Mouse (Mus musculus) adipocyte (in vitro differentiated cells): ENCODE results near the gene Eif4e2.

Experiments
- DNase-seq: peaks from one replicate; pipeline ENCODE4 v3.0.0-alpha.2; 2016; ENCODE audit warnings: low spot score

Gene Eif4e2

DNA sequence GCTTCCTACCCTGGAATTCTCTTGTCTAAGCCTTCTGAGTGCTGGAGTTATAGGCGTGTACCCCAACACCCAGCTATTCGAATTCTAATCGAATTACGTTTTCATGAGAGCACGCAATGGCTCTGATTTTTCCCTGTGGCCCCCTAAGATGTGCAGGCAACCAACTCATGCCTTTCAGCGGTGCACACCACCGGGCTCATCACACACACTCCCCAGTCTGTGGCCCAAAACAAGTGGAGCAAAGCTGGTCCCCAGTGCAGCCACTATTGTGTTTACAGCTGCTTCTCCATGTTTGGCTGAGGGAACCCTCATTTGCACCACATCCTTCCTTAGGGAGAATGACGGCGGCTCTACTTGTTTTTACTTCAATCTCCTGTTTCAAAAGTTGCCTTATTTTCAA lies 49.5 kb downstream of the Eif4e2 start:
- no peak for DNase-seq

DNA sequence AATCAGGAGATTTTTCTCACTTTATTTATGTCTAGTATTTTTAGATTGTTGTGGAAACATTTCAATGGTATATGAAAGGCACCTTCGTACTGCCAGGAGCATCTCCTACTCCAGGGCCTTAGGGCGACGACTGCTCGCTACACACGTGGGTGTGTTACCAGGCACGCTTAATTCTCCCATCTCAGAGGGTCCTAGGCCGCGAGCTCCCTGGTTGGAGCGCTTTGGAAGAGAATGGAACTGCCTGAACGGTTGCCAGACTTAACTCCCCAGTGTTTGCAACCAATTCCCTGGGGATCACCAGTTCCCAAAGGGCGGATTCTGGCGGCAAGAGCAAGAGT lies 50.1 kb downstream of the Eif4e2 start:
- no peak for DNase-seq

DNA sequence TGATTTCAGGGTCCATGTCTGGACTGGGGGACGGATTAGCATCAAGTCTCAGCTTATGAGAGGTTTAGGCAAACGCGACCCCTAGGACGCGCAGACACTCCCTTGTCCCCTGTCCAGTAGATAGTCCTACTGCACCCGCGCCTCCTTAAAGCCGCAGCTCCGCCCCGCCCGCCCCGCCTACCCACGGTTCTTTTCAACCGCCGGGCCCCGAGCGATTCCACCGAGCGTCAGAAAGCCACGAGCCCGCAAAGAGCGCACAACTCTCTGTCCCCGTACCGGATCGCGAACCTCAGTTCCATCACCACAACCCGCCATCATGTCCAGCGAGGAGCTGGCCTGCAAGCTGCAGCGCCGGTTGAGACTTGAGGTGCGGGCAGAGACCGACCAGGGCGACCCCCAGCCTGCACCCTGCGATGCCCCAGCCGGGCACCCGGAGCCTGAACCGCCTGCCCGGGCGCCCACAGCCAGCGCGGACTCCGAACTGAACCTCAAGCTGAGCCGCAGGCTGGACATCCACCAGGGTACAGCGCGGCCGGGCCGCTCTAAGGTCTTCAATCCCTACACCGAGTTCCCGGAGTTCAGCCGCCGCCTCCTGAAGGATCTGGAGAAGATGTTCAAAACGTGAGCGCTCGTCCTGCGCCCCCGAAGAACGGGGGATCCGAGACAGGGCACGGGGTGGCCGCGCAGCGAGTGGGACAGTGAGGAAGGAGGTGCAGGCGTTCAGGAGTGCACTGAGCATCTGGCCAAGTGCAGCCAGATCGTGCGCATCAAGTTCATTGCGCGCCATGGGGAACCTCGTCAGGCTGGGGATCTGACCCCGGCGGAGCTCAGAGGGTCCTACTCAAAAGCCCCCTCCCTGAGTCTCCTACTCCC lies 50.7 kb downstream of the Eif4e2 start, which contains the start of gene Efhd1:
Gene Efhd1 (plus strand): TSS at position 230 of the 873 bp plus-strand sequence.
- DNase-seq, result no peak

DNA sequence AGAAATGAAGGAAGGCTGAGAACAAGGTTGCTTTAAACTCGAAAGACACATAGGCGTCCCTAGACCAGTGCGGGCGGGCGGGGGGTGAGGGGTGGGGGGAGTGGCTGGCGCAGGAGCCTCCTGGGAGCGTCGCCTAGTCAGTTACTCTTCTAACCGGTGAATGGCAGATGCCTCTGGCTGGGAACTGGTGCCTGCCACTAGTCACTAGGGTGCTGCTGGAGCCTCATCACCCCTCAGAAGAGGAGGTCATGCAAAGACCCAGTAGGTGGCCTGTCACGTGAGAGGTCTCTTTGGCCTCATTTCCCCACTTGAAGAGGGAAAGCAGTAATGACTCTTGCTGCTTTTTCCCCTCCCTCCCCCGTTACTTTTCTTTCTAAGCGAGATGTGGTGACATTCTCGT lies 51.5 kb downstream of the Eif4e2 start:
- no peak for DNase-seq

DNA sequence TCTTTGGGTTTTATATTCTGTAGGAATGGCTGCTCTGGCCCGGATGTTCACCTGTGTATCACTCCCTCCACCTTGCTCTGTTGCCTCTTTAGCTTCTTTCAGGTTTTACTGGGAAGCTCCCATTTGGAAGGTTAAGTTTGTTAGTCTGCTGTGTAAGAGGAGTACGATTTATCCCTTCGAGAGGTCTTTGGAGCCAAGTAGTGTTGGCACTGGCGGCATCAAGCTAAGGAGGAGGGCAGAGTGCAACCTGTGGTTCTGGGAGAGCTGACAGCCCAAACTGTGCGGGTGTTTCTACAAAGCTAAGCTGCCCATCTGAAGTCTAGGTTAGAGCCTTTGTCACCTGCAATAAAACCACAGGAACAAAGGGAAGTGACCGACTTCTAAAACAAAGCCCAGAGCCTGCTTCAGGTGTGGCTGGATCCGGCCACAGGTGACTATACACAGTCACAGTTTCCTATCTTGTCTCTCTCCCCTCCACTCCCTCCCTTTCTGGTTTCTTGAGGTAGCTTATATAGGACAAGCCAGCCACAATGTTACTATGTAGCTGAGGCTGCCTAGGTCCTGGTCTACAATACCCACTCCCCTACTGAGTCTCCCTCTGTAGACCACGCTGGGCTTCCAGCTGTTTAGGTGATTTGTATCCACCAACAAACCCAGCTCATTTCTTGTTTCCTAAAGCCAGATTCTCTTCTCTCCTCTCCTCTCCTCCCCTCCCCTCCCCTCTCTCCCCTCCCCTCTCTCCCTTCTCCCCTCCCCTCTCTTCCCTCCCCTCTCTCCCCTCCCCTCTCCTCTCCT lies 52.8 kb downstream of the Eif4e2 start:
- no peak for DNase-seq

DNA sequence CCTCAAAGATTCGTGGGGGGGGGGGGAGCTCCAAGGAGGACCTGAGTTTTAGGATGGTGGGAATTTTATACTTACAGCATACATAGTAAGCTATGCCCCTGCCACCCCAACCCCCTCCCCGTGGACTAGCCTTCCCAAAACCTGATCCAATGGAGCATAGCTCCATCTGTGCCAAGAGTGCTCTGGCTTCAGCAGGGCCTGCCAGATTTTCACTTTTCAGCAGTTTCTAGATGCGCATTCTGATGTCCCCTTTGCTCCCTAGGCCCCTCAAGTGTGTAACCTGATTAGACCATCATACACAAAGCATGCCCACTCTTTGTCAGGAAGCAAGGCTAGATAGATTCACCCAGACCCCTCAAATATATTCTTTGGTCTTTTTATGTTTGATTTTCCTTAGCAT lies 56.5 kb downstream of the Eif4e2 start:
- no peak for DNase-seq

DNA sequence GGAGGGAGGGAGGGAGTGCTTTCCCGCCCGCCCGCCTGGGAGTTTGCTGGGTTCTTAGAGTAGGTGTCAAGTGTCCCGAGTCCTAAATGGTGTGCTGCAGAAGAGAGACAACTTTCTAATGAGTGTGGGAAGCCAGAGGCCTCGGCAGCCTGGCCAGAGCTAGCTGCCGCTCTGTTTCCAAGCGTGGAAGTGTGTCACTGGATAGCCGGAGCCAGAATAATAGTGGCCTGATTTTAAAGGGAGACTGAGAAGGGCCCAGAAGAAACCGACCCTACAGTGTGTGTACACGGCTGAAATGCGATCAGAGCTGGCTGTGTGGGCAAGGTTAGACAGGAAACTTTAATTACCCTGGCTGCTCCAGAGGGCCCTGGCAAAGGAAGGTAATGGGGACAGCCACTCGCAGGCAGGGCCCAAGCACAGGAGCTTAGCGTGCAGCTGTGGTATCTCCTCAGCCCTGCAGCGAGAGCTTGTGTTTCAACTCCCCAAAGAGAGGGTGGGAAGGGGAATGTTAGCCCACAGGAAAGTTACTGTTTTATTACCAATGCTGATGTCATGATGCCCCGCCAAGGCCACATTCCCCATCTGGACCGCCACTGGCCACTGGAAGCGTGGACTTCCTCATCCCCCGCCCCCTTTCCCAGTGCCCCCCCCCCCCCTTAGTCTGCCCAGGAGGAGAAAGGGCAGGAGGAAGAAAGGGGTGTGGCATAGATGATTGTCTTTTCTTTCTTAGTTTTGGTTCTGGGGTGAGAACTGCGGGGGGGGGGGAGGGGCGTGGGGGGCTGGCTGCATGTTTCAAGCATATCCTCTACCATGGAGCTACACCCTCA lies 57.1 kb downstream of the Eif4e2 start:
- no peak for DNase-seq

DNA sequence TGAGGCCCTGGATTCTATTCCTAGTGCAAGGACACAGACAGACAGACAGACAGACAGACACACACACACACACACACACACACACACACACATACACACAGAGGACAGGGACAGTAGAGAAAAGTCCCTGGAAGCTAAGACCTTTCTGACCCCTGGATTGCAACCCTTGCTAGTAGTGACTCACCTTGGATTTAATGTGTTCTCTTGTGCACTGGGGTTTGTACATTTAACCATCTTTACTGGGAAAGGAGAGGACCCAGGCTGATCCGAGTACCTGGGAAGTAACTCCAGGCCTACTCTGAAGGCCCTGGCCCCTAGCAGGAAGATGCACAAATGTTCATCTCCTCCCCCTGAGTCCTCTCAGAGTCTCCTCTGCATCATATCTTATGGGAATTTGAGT lies 57.9 kb downstream of the Eif4e2 start:
- no peak for DNase-seq

DNA sequence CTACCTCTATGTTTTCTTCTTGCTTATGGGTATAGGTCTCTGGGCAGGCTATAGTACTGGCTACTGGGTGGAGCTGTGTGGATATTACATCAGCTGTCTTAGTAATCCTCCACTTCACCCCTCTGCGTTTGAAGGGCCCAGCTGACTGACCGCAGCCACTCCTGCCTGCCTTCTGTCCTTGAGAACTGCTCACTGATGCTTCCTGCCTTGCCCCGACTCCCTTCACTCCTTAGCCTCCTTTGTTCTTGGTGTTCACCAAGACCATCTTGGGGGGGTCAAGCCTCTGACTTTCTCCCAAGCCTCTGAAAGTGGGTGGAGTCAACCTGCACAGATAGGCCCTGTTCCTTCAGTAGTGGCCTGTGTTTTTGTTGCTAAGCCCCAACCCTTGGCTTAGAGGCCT lies 58.7 kb downstream of the Eif4e2 start:
- DNase-seq, result no peak

DNA sequence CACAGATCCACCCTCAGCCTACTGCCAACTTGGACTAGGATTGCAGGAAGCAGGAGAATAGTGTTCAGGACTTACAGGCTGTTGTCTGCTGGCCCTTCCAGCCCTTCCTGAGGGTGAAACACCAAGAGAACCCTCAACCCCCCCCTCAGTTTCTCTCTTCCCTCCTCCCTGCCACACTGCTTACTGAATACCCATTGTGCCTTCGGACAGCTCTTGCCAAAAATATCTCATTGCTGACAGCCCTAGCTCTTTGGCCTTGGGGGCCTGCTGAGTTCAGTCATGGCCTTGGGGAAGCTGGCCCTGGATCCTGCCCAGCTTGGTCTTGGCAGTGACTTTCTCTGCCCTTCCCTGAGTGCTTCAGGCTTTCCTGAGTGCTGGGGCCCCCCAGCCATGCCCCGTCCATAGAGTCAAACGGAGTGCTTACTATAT lies 59.8 kb downstream of the Eif4e2 start:
- DNase-seq, result peak; percentile 67

DNA sequence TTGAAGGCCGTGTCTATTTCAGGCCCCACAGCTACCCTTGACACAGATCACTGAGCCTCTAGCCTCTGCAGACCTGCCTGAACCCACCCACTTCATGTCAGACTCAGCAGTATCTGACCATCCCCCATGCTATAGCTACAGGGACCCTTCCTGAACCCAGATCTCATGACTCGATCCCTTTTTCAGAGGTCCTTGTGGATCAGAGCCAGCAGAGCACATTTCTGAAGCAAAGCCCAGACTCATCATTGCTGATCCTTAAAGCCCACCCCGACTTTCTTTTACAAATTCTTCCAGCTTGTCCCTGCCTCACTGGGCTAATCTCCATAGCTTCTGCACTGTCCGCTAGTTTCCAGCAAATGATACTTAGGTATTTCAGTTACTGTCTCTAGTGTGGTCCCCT lies 60.4 kb downstream of the Eif4e2 start:
- DNase-seq, result no peak

DNA sequence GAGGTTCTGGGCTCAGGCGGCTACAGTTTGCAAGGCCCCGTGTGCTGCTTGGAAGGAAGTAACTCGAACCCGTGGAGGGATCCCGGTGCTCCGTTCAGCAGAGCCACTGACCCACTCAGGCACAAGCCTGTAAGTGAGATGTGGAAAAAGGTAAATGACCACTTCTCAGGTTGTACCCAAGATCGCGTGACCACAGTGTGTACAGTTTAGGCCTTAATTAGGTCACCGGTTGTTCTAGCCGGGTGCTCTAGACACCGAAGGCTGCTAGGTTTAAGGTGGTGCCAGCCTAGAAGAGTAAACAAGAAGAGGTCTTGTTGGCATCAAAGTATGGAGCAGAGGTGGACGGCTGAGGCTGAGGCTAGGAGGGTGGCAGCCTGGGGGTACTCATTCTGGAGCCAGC lies 61.4 kb downstream of the Eif4e2 start:
- no peak for DNase-seq

DNA sequence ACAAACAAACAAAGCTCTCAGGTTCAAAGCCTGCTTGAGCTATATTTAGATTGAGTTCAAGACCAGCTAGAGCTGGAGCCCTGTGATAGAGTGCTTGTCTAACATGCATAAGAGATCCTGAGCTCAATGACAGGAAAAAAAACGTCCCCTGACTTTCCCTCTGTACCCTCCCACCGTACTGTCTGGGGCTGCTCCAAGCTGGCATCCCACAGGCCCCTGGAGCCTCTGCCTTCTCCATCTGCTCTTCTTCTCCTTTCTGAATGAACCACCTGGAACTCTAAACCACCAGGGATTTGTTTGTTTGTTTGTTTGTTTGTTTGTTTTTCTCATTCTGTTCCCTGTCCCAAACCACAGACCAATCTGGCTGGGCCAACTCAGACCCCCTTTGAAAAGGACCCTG lies 62.3 kb downstream of the Eif4e2 start:
- DNase-seq, result no peak

DNA sequence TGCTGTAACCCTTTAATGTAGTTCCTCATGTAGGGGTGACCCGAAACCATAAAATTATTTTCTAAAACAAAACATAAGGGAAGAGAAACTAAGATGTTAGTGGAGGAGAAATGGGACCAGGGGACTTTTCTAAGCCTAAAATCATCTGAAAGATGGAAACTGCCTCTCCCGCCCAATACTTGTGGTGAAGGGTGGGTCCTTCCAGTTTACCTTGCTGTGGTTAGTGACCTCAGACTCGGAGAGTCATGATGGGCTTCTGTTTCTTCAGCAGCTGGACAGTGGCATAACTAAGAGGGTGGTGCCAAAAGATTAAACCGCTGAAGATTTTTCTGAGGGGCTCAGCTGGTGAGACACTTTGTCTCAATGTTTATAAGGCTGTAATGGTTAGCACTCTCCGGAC lies 66.6 kb downstream of the Eif4e2 start:
- no peak for DNase-seq

DNA sequence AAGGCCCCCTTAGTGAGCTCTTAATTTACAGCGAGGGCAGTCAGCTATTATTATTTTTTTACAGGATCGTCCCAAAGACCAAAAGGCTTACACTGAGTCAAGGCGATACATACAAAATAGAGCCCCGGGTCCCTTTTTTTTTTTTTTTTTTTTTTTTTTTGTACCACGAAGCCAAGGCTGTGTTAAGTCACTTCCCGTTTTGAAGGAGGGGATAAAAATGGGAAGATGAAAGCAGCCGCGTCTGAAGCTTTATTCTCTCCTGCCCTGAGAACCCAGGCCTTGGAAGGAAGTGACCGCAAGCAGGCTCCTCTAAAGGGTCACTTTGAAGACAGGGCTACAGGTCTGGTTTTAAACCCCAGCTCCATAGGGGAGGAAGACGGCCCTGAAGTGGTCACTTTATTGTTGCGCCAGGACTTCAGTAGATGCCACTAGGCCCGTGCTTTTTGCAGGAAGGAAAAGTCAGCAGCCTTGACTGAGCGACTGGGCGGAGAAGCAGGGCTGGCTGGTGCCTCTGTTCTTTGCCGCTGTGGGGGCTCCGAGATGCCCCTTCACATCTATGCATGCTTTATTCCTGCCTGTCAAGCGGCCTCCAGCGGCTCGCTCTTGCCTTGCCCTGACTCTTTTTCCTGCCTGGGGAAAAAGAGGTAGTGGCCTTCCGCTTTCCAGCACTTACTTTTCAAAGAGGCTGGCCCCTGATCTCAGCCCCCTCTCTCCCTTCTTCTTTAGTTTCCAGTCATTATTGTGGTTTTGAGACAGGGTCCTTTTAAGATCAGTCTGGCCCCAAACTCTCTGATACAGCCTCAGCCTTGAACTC lies 68.1 kb downstream of the Eif4e2 start:
- no peak for DNase-seq

DNA sequence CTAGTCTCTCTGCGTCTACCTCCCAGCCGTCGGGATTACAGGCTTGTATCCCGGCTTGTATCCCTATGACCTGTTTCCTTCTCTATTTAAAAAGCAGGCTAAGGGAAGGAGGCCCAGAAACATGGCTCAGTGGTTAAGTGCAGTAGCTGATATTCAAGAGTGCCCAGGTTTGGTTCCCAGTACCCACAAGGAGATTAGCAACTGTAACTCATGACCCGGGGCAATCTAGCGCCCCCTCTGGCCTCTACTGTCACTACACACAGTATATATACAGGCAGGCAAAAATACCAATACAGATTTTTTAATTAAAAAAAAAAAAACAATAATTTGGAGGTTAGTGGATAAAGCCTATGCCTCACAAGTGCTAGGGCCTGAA lies 68.7 kb downstream of the Eif4e2 start:
- DNase-seq, result no peak

DNA sequence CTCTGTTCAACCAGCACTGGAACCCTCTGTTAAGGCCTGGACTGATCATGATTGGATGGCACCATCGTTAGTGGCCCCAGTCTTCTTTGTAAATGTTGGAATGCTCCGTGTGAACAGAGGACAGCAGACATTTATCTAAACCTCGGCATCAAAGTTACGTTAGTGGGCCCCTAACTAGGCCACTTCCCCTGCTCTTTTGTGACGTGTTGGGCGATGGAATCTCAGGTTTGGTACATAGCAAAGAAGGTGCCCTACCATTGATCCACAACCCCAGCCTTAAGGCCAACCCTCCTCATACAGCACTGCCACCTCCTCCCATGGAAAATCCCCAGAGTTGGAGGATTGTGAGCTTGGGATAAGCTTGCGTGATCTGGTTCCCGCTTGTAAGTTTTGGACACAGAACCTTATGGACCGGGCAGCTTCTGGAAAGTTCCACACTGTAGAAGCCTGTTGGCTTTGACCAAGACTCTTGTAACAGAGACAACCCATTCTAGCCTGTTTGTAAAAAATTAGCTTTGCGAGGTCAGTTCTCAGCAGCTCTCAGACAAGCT lies 69.8 kb downstream of the Eif4e2 start:
- DNase-seq, result no peak

DNA sequence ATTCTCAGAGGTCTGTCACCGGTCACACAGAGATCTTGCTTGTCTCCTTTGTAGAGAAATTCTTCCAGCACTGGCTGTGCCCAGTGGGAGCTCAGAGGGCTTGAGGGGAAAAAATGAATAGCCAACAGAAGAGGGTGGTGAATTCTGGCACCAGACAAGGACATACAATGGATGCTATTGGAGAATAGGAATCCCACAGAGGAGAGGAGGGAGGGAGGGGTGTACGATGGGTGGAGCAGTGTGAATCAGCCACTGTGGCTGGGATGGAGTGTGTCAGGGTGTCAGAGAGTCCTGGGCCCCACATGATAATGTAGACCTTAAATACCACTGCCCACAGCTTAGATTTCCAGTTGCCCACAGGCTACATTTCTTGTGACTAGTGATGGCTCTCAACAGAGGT lies 73.4 kb downstream of the Eif4e2 start:
- DNase-seq, result no peak
